Mouse (Mus musculus): ENCODE results near the gene Ctbp2.
A peak's percentile ranks its signal among the peaks of the same experiment; 100 is the strongest.

Gene Ctbp2

DNA sequence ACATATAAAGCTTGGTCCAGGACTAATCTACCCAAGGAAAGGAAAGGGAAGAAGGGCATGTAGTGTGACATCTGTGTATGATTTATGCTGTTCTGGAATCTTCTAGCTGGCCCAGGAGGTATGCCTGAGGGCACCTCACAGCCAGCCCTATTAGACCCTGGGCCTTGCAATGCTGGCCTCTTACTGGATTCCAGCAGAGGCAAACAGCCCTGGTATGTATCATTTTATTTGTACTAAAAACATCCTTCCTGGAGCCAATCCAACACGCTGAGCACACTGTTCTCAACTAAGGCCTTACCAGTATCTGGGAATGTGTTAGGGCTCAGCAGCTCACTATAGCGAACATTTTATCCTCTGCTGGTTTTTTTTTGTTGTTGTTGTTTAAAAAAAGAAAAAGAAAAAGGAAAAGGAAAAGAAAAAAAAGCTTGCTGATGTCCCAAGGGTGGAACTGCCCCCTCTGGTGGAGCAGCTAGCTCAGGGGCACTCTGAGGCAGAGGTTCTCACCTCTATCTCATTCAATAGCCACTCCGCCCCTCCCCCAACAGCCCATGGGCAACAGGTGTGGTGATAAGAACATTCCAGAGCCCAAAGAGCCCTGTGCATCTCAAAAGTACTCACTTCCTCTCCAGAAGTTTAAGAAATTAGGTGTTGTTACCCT is 83.3 kb downstream of the Ctbp2 start:
- DNase-seq (ENCODE audit: low spot score) = no peak

DNA sequence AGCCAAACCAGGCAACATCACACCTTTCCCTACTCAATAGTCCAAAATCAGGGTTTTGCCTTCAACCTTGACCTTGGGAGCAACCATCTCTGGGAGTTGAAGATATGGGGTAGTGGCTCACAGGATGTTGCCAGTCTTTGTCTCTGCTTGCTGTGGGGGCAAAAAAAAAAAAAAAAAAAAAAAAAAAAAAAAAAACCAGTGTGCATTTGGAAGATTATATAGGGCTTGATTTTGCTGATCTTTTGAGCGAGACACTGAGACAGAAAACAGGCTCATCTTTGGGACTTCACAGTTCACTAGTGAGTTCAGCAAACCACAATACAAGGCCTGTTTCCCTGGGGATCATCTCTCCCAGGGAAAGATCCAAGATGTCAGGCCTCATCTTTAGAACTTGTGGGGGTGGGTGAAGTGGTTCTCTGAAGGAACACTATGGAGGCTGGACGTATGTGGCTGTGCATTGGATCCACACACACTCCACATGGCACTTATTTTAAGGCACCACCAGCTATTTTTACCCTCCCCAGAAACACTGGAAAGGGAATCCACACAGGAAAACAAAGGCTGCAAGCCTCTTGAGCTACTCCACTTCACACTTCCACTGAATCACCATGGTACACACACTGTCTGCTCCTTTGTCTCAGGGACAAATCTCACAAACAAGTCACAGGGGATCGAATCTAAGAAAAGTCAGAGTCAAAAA is 84.4 kb downstream of the Ctbp2 start:
- DNase-seq (ENCODE audit: low spot score) = no peak

DNA sequence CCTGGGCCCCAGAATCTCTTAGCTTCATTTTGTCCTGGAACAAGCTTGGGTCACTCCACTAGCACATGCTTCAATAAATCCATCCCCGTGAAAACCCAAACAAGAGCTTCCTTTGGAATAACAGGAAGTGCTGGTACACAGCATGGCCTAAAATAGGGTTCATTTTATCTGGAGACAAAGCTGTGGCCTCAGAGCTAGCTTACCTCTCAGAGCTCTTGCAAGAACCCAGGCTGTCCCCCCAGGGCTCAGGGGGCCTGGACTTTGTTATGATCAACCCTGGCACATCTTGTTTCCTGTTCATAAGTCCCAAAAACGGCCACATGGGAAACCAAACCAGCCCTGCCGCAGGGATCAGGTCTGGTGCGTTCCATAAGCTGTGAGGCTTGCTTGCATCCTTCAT is 86.5 kb downstream of the Ctbp2 start:
- DNase-seq (ENCODE audit: low spot score) = no peak

DNA sequence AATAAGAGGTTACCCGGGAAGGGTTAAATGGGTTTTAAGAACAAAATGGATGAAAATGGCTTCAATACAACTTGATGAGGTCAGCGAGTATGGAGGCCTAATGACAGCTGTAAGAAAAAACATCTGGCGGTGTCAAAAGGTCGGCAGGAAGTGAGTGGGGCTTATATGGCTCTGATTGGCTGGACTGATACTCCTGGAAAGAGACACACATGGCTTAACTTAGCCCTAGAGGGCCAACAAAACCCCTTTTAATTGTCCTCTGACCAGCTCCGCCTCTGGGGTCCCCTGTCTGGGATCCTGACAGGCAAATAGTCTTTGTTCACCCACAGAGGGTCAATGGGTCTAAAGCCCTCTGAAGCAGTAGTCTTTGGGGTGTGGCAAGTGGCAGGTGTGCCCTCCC is 86.9 kb downstream of the Ctbp2 start:
- DNase-seq (ENCODE audit: low spot score) = no peak

DNA sequence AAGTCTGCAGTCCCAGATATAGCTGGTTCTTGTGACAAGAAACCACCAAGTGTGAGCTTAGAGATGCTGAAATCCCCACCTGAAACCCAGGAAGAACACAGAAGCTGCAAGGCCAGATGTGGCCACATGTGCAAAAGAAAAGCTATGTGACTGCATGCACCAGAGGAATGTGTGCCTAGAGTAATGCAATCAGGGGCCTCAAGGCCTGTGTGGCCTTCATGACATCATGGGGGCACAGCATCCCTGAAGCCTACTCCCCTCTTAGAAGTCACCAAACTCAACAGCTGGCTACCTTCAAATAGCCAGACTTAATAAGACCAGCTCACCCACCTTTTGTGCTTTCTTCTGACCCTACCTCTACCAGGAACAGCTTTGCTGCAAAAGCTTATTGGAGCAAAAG is 88.3 kb downstream of the Ctbp2 start:
- no peak for DNase-seq (ENCODE audit: low spot score)

DNA sequence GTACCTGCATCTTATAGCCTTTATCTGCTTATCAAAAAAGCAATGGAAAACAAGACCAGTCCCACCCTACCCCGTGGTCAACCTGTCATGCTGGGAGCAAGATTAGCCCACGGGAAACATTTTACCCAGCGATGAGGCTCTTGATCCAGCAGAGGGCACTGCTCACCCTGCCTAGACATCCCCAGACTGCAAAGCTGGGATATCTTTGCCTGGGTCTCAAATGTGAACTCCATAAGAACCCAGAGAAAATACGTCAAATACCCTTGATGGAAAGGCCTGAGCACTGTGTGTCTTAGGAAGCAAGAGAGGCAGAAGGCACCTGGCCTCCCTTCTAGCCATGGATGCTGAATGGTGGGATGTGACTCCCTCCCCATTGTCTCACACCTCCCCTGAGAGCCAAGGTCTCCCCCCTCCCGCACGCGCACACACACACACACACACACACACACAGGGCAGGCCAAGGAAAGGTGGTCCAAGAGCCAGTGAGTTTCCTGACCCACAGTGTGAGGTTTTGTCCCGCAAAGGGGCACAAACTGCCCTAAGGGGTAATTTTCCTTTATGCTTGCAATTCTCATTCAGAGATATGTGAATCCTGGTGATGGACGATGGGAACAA is 91.5 kb downstream of the Ctbp2 start:
- DNase-seq (ENCODE audit: low spot score) = no peak

DNA sequence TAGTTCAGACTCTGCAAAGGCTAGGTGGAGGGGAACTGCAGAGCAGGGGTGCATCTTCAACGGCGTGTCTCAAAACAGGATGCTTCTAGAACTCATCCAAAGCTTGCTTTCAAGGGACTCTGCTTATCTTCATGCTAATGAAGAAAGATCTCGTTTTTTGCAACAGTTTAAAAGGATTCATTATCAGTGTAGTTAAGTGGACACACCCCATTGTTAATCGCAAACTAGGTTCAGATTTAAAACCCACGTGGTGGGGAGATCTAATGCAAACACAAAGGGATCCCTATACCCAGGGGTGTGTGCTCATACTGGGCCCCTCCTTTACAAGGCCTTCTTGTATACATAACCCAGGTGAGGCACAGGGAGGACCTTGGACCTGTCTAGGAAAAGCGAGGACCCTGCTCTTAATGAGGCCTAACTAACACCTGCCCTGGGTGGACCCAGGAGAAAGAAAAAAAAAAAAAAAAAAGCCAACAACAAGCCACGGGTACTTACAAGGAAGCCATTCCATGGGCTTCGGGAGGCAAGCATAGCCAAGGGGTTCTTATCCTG is 94.6 kb downstream of the Ctbp2 start:
- no peak for DNase-seq (ENCODE audit: low spot score)

DNA sequence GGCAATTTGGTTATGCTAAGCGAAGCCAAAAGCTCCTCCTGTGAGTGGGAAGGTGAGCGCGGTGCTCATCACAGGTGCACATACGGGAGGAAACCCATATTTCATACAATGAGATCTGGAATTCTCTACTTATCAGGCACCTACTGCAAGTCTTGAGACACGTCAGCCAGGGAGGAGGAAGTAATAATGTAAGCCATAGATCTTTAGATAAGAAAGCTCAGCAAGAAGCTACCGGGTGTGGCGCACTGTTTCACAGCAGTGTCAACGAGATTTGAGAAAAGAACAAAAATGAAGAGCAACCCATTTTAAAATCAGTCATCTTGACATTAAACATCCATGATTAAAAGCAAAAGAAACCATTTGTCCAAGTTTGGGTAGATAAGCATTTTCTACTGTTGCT is 95.2 kb downstream of the Ctbp2 start:
- no peak for DNase-seq (ENCODE audit: low spot score)

DNA sequence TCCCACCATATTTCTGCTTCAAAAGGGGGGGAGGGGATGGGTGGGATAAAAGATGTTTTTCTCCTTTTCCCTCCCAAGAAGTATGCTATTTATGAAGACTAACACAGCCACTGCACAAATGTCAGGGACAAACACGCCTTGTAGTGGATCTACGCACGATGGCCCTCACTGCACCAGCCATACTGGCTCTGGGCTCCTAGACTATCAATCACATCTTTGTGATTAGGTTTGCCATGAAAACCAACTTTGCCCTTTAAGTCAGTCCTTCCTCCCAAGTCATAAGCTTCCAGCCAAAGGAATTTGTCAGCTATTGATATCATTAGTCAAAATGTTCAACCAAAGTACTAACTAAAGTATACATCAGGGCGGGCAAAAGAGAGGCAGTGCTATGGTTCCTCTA is 96.2 kb downstream of the Ctbp2 start:
- no peak for DNase-seq (ENCODE audit: low spot score)

DNA sequence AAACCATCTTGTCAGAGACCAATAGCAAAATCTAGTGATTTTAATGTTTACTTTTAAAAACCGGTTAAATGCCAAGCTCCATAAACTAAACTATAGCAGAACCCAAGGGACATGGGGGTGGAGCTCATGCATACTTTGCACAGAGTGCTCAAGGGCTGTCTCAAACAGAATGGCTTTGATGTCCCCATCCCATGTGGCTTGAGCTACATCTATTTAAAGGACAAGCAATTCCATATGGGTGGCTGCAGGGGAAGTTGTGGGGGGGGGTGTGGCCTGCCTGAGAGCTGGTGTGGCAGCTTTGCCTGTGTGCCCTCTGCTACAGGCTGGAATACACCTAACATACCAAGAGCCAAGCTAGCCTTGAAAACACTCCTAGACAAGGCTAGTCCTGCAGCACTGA is 99.5 kb downstream of the Ctbp2 start:
- no peak for DNase-seq (ENCODE audit: low spot score)

DNA sequence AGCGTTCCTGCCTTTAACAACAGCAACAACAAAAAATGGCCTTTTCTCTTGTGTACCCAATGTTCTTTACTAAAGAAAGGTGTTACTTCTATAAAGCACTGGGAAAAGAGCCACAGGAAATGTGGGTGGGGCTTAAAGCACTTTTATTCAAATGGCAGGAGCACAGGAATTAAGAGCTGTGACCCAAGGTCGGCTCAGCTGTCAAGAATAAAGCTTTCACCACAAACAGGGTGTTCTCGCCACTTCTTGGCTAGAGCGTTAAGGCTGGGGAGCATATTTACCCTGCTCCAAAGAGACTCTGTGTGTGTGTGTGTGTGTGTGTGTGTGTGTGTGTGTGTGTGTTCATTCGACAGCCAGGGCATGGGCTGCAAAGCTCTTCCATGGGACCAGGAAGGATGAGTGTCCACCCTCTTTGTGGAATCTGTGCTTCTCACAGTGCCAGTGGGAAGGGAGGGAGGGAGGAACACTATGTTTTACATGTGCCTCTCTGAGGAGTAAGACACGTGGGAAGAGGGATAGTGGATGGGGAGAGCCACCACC is 104.6 kb downstream of the Ctbp2 start:
- DNase-seq (ENCODE audit: low spot score) = no peak

DNA sequence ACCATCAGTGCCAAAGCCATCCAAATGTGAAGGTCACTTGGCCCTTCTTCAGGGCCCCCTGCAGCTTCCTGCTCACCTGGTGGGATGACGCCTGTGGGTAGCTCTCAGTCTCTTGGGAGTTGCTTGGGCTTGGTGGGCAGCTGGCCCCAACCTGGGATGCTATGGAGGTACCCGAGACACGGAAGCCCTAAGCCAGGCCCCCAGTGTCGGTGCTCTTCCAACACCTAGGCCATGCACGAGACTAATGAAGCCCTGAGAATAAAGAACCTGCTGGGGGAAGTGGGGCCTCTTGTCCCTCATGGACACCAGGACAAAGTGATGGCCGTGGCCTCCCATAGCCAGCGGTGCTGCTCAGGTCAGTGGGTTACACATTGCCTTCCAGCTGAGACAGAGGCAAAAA is 105.2 kb downstream of the Ctbp2 start:
- DNase-seq (ENCODE audit: low spot score) = no peak

DNA sequence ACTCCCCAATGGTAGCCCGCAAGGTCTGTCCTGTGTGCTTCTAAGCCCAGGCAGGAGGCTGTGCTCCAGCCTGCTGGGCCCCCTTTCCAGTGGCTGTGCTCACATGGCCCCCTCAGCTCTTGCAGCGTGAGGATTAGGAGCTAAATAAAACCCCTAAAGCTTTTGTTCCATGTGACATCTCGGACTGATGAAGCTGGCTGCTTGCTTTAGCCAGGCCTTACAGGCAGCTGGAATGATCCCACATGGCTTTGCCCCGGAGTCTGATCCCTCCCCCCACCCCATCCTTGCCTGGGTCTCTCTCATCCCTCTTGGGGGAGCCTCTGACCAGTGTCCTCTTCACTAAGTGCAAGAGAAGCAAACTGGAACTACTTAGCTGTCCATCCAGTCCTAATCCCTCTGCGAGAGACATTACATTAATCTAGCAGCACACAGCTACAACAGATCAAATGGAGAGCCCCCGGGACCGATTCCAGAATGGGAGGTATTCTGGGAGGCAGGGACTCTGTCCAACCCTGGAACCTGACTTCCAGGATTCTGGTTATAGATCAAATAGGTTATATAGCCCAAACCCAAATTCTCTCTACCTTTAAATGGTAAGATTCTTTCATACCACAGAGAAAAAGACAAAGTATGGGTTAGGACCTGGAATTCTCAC is 108.6 kb downstream of the Ctbp2 start:
- DNase-seq (ENCODE audit: low spot score) = no peak

DNA sequence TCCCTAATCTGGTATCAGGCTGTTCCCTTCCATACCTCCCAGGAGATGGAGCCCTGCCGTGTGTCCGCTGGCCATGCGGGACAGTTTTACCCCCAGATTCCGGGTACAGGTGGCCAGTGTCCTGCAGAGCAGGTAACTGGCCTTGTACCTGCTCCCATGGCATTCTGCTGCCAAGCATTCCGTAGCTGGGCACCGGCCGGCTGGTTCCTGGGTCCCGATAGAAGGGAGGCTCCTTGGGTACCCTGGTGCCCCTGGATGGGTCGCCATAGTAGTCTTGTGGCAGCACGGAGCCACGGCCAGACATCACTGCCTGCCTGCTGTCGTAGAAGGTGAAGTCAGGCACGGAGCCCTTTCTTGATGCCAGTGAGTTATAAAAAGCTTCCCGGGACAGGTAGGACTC is 109.5 kb downstream of the Ctbp2 start:
- DNase-seq (ENCODE audit: low spot score) = no peak

DNA sequence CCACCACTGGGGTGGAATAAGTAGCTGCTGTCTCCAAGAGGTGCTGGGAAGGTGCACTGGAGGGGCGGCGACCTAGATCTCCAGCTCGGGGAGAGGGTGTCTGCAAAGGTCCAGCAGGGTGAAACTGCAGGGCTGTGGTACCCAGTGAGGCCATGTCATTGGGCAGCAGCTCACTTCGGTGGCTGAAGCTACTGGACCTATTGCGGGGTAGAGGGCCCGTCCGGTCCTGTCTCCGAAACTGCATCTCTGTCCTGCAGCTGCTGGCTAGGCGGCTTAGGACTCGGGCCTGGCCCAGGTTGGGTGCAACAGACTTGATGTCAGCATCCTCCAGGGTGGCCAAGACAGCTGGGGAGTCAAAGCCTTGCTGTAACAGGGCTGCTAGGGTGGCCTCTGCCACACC is 110.2 kb downstream of the Ctbp2 start:
- no peak for DNase-seq (ENCODE audit: low spot score)

DNA sequence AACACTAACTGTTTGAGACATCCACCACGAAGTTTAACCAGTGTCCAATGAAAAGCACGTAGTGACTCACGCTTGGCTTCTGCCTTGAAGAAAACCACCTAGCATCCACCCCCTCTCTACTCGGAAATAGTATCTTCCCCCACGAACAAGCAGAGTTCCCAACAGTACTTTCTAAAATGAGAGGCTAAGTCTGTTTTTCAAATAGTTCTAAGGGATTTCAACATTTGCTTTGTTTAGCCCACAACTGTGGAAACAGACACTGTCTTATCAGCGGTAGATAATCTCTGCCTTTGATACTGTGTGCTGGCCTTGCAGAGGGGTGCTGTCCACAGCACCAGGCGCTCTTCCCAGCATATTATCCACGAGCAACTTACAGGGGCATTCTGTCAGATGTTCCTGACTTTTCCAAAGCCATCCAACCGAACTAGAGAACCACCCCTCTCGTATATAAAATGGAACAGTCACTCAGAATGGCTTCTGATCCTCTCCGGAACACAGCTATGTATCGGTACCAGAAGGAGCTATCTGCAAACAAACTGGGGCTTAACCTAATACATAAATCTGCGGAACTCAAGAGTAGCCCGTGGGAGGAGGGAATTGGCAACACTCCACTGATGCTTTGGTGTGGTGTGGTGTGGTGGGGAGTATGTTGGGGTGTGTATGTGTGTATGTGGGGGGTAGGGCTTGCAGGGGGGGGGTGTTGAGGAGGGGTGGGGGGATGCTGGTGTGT is 111.4 kb downstream of the Ctbp2 start:
- DNase-seq (ENCODE audit: low spot score) = peak; percentile 49

DNA sequence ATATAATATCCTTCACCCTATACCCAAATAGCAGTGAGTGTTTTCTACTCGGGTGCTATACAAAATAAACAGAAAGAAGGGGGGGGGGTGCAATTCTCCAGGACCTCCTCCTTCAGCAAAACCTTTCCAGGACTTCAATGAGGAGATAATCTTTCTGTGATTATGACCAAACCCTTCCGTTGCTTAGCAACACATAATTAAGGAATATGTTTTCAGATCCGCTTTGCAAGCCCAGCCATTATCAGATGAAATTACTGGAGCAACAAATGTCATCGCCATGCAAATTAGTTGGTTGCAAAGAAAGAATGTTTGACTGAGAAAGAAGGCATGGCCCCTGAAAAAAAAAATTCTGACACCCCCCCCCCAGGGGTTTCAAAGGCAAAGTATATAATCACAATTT is 112.5 kb downstream of the Ctbp2 start:
- no peak for DNase-seq (ENCODE audit: low spot score)

DNA sequence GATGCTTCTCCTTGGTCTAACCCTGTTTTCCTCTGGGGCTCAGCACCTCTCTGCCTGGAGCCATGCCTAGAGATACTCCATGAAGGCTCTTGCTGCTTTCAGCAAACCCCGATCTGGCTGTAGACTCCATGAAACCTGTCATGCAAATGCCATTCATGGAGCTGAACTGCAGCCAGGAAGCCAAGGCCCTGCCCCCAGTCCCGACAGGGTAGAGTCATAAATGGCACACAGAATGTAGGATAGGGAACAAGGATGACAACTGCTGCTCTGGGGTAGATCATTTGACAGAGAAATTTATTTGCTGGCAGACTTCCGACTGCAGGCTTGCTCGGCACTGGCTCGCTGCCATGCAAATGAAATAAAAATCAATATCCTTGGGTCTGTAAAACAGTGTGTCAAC is 113.0 kb downstream of the Ctbp2 start:
- no peak for DNase-seq (ENCODE audit: low spot score)

DNA sequence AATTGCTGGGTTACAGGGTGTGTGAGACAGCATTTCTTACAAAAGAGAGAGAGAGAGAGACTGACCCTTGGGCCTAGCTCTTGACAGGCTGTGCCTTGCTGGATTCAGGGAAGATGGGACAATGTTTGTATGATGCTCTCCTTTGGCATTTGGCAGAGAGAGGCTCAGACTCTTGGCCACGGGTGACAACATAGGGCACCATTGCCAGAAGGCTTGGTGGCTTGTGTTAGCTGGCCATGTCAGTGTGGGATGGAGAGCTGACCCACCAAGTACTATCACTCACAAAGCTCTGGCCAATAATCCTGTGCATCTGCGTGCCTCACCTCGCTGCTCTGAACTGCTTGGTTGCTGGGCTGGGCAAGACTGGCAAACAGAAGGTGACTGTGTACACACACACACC is 113.7 kb downstream of the Ctbp2 start:
- no peak for DNase-seq (ENCODE audit: low spot score)

DNA sequence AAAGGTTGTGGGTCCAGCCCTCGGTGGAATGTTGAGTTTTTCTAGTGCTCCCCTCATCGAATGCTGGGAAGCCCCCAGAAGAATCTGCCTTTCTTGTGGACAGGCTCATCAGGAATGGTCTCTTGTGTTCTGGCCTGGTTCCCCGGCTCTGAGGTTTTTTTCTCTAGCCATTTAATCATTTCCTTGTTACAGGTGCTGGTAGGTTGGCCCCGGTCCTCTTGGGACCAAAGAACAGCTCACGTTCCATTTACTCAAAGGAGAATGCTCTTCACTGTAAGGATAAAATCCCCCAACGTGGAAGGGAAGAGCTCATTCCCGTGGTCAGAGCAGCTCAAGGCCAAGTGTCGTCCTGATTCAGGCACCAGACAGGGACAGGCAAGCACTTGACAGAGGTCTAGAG is 114.5 kb downstream of the Ctbp2 start:
- DNase-seq (ENCODE audit: low spot score) = no peak

DNA sequence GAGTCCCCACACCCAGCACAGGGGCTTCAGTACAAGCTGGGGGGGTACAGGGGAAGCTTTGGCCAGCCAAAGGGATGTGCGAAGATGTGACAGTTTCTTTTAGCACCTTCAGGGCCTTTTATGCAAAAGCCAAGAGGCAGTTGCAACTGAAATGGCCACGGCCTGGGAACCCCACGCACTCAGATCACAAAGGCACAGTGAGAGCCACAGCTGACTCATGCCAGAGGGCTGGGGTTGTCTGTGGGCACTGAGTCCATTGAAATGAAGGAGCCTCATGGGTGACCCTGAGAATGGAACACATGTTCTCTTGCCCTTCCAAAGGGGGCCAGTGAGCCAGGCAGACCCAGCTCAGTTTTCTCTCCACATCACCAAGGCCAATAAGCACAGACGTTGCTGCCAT is 115.5 kb downstream of the Ctbp2 start:
- DNase-seq (ENCODE audit: low spot score) = peak; percentile 34

DNA sequence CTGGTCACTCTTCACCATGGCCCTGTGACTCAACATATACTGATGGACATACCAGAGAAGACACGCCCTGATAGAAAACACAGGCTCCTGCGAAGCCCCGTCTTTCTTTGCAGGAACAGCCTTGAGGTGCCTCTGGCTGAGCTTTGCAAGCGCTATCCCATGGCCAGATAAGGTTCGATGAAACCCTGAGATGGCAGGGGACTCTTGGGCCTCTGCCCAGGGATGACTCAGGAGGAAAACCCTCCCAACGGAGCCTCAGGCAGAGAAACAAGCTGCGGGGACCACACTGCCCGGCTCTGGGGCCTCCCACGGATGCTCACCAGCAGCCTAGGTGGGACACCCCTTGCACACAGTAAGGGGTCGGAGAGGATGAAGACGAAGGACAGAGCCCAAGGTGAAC is 116.8 kb downstream of the Ctbp2 start:
- DNase-seq (ENCODE audit: low spot score) = peak; percentile 85

All from ovary, adult 18-20 months (tissue).